8 mouse cellular contexts compared by ENCODE assay signal in genomic region chr11:69035411-69035810, GRCm38 (mm10). TPM values are rescaled to one million over a fixed set of nuclear protein-coding genes. Genes with fewer than 3 reads are reported as not detected.
DNase-seq lines count a peak whose midpoint lies in the region; ATAC-seq and TF ChIP-seq lines count a peak whose summit lies in the region.

No protein-coding gene starts in this region.

- no peak for TF ChIP-seq CTCF in layer of hippocampus, adult 2 months (conservative IDR thresholded peaks at IDR 0.05)

- no peaks in the 10 kb centered on the region for H3K9me3 ChIP-seq in embryonic facial prominence, embryonic 13.5 days
- no peaks in the 10 kb centered on the region for H3K9me3 ChIP-seq in hindbrain, embryonic 16.5 days (ENCODE audit: control insufficient read depth, low read length)
- no peaks in the 10 kb centered on the region for H3K9me3 ChIP-seq in midbrain, embryonic 16.5 days (replicated peaks; ENCODE audit: control insufficient read depth, low read length, poor library complexity, severe bottlenecking)

- H3K4me3 ChIP-seq in layer of hippocampus, adult 2 months: peak overlapping the region; percentile 74
- H3K4me3 ChIP-seq in embryonic facial prominence, embryonic 13.5 days: no peak overlapping the region
- H3K4me3 ChIP-seq in hindbrain, embryonic 16.5 days (ENCODE audit: low read length): 0 out of 2 replicates have a peak overlapping the region, but pooled peaks have one; percentile 10
- H3K4me3 ChIP-seq in midbrain, embryonic 16.5 days (ENCODE audit: low read depth, low read length): no peak overlapping the region

- H3K4me2 ChIP-seq in embryonic facial prominence, embryonic 13.5 days: peak overlapping the region; percentile 60
- H3K4me2 ChIP-seq in hindbrain, embryonic 16.5 days (ENCODE audit: low read length): peak overlapping the region; percentile 62
- H3K4me2 ChIP-seq in midbrain, embryonic 16.5 days (ENCODE audit: low read length): peak overlapping the region; percentile 57; the same call in 1 of the 2 replicates

- peaks cover 32% of the 10 kb centered on the region for H3K4me1 ChIP-seq in embryonic facial prominence, embryonic 13.5 days
- peaks cover 22% of the 10 kb centered on the region for H3K4me1 ChIP-seq in hindbrain, embryonic 16.5 days (ENCODE audit: control insufficient read depth, insufficient read depth, low read depth, low read length)
- peaks cover 22% of the 10 kb centered on the region for H3K4me1 ChIP-seq in midbrain, embryonic 16.5 days (ENCODE audit: control insufficient read depth, insufficient read depth, low read length)

- H3K9ac ChIP-seq in embryonic facial prominence, embryonic 13.5 days: no peak overlapping the region
- peak overlapping the region; percentile 21; the same call in 1 of the 2 replicates for H3K9ac ChIP-seq in hindbrain, embryonic 16.5 days (ENCODE audit: low read depth, low read length)
- H3K9ac ChIP-seq in midbrain, embryonic 16.5 days (ENCODE audit: low read depth, low read length): peak overlapping the region; percentile 16

- intact Hi-C loops in left cerebral cortex, postnatal 10 days (cut with DNase I): no loop called here

- WGBS in embryonic facial prominence, embryonic 13.5 days: 83% methylated on average over 9 of the region's 9 CpGs
- 82% methylated on average over 9 of the region's 9 CpGs for WGBS in hindbrain, embryonic 16.5 days
- 75% methylated on average over 9 of the region's 9 CpGs for WGBS in midbrain, embryonic 16.5 days

- H3K27me3 ChIP-seq in embryonic facial prominence, embryonic 13.5 days: no peaks in the 10 kb centered on the region
- no peaks in the 10 kb centered on the region for H3K27me3 ChIP-seq in hindbrain, embryonic 16.5 days (replicated peaks; ENCODE audit: control insufficient read depth, insufficient read depth, low read length)
- no peaks in the 10 kb centered on the region for H3K27me3 ChIP-seq in midbrain, embryonic 16.5 days (ENCODE audit: control insufficient read depth, insufficient read depth, low read depth, low read length)

- peaks cover 49% of the 10 kb centered on the region for H3K36me3 ChIP-seq in embryonic facial prominence, embryonic 13.5 days
- peaks cover 19% of the 10 kb centered on the region for H3K36me3 ChIP-seq in hindbrain, embryonic 16.5 days (ENCODE audit: control insufficient read depth, insufficient read depth, low read length)
- H3K36me3 ChIP-seq in midbrain, embryonic 16.5 days (ENCODE audit: control insufficient read depth, insufficient read depth, low read length): peaks cover 16% of the 10 kb centered on the region

- ATAC-seq in embryonic facial prominence, embryonic 13.5 days (ENCODE audit: insufficient number of reproducible peaks, insufficient read depth, low FRiP score, low TSS enrichment, low read depth): no peak
- no peak for ATAC-seq in hindbrain, embryonic 16.5 days
- ATAC-seq in midbrain, embryonic 16.5 days: no peak

- peak overlapping the region; percentile 91 for H3K27ac ChIP-seq in layer of hippocampus, adult 2 months
- H3K27ac ChIP-seq in embryonic facial prominence, embryonic 13.5 days: peak overlapping the region; percentile 64
- H3K27ac ChIP-seq in hindbrain, embryonic 16.5 days (ENCODE audit: low read depth, low read length): peak overlapping the region; percentile 63
- H3K27ac ChIP-seq in midbrain, embryonic 16.5 days (ENCODE audit: low read length): peak overlapping the region; percentile 71

- no peak for DNase-seq in layer of hippocampus, adult 2 months (ENCODE audit: low spot score in 2 of 2)
- no peak for DNase-seq in layer of hippocampus, postnatal 36 days
- DNase-seq in left cerebral cortex, postnatal 10 days (ENCODE audit: extremely low spot score in 1 of 2, low spot score in 2 of 2): no peak
- DNase-seq in spleen, postnatal 10 days (ENCODE audit: low spot score in 2 of 2): no peak
- no peak for DNase-seq in right cerebral cortex, postnatal 25 days

RNA-seq across cellular contexts. Expression of gene Aurkb, which starts 10.0 kb away (rescaled TPM):
- under 1 TPM; 0.54 to 0.79 TPM for total RNA-seq in layer of hippocampus, adult 2 months (2021)
- 1 to 10 TPM; 1.0 to 1.1 TPM for total RNA-seq in layer of hippocampus, postnatal 36 days (2021)
- 152 and 153 TPM in 2 replicates for polyA plus RNA-seq in embryonic facial prominence, embryonic 13.5 days (2015; fragmentation: Nextera tagmentation; extraction: Ambion mirVana)
- polyA plus RNA-seq in hindbrain, embryonic 16.5 days (2015; fragmentation: Nextera tagmentation; extraction: Ambion mirVana): 26.9 and 32.2 TPM in 2 replicates
- polyA plus RNA-seq in midbrain, embryonic 16.5 days (2015; fragmentation: Nextera tagmentation; extraction: Ambion mirVana): 12.6 and 15.4 TPM in 2 replicates
- total RNA-seq in left cerebral cortex, postnatal 10 days (2021): 1 to 10 TPM; 3.0 to 3.1 TPM

RNA-seq across cellular contexts. Expression of gene Ctc1, which starts 19.7 kb away (rescaled TPM):
- 10 to 100 TPM; 40.3 to 43.1 TPM for total RNA-seq in layer of hippocampus, adult 2 months (2021)
- total RNA-seq in layer of hippocampus, postnatal 36 days (2021): 10 to 100 TPM; 31.8 to 32.3 TPM
- 53.5 and 55.8 TPM in 2 replicates for polyA plus RNA-seq in embryonic facial prominence, embryonic 13.5 days (2015; fragmentation: Nextera tagmentation; extraction: Ambion mirVana)
- polyA plus RNA-seq in hindbrain, embryonic 16.5 days (2015; fragmentation: Nextera tagmentation; extraction: Ambion mirVana): 62.9 and 66.0 TPM in 2 replicates
- polyA plus RNA-seq in midbrain, embryonic 16.5 days (2015; fragmentation: Nextera tagmentation; extraction: Ambion mirVana): 66.5 and 67.0 TPM in 2 replicates
- 10 to 100 TPM; 48.1 to 49.2 TPM for total RNA-seq in left cerebral cortex, postnatal 10 days (2021)

RNA-seq across cellular contexts. Expression of gene Borcs6, which starts 24.1 kb away (rescaled TPM):
- total RNA-seq in layer of hippocampus, adult 2 months (2021): 10 to 100 TPM; 26.6 to 30.8 TPM
- 10 to 100 TPM; 27.8 to 30.4 TPM for total RNA-seq in layer of hippocampus, postnatal 36 days (2021)
- 8.9 and 10.3 TPM in 2 replicates for polyA plus RNA-seq in embryonic facial prominence, embryonic 13.5 days (2015; fragmentation: Nextera tagmentation; extraction: Ambion mirVana)
- 18.1 and 20.9 TPM in 2 replicates for polyA plus RNA-seq in hindbrain, embryonic 16.5 days (2015; fragmentation: Nextera tagmentation; extraction: Ambion mirVana)
- 15.7 and 20.4 TPM in 2 replicates for polyA plus RNA-seq in midbrain, embryonic 16.5 days (2015; fragmentation: Nextera tagmentation; extraction: Ambion mirVana)
- total RNA-seq in left cerebral cortex, postnatal 10 days (2021): 10 to 100 TPM; 21.9 to 25.5 TPM

RNA-seq across cellular contexts. Expression of gene Pfas, which starts 27.2 kb away (rescaled TPM):
- total RNA-seq in layer of hippocampus, adult 2 months (2021): 10 to 100 TPM; 27.5 to 27.8 TPM
- 10 to 100 TPM; 22.8 to 28.9 TPM for total RNA-seq in layer of hippocampus, postnatal 36 days (2021)
- 42.7 and 44.4 TPM in 2 replicates for polyA plus RNA-seq in embryonic facial prominence, embryonic 13.5 days (2015; fragmentation: Nextera tagmentation; extraction: Ambion mirVana)
- 12.9 and 16.4 TPM in 2 replicates for polyA plus RNA-seq in hindbrain, embryonic 16.5 days (2015; fragmentation: Nextera tagmentation; extraction: Ambion mirVana)
- polyA plus RNA-seq in midbrain, embryonic 16.5 days (2015; fragmentation: Nextera tagmentation; extraction: Ambion mirVana): 15.8 and 16.8 TPM in 2 replicates
- total RNA-seq in left cerebral cortex, postnatal 10 days (2021): 10 to 100 TPM; 24.4 to 28.1 TPM

RNA-seq across cellular contexts. Expression of gene Tmem107, which starts 35.2 kb away (rescaled TPM):
- total RNA-seq in layer of hippocampus, adult 2 months (2021): 10 to 100 TPM; 20.3 to 21.6 TPM
- total RNA-seq in layer of hippocampus, postnatal 36 days (2021): 10 to 100 TPM; 20.8 to 24.0 TPM
- 47.2 and 48.2 TPM in 2 replicates for polyA plus RNA-seq in embryonic facial prominence, embryonic 13.5 days (2015; fragmentation: Nextera tagmentation; extraction: Ambion mirVana)
- polyA plus RNA-seq in hindbrain, embryonic 16.5 days (2015; fragmentation: Nextera tagmentation; extraction: Ambion mirVana): 38.6 and 42.6 TPM in 2 replicates
- 41.2 and 44.0 TPM in 2 replicates for polyA plus RNA-seq in midbrain, embryonic 16.5 days (2015; fragmentation: Nextera tagmentation; extraction: Ambion mirVana)
- total RNA-seq in left cerebral cortex, postnatal 10 days (2021): 10 to 100 TPM; 12.0 to 12.1 TPM

Comparison
In these comparisons a context has a peak if more than half of its experiments do, and no peak if none do; other contexts are left out.
1. H3K4me3 ChIP-seq: peak in layer of hippocampus, adult 2 months (single experiment) and hindbrain, embryonic 16.5 days (single experiment); none in embryonic facial prominence, embryonic 13.5 days (single experiment) and midbrain, embryonic 16.5 days (single experiment).
2. Peak in every context shown above with its lines, with median percentiles within 50 percentile points of each other: H3K27ac ChIP-seq and H3K4me2 ChIP-seq.